Mouse (Mus musculus) embryonic fibroblast, embryonic 13.5 days (primary cell): ENCODE measurements around the gene Kmt2c.

Experiments
- CTCF ChIP-seq: IDR thresholded peaks from 2 replicates; pipeline ENCODE4 v1.5.1; 2011; ENCODE audit warnings: mild to moderate bottlenecking, control low read depth, low read length, moderate library complexity, borderline replicate concordance; ENCODE audit not compliant: insufficient read depth
- POLR2A ChIP-seq: IDR thresholded peaks from 2 replicates; pipeline ENCODE4 v1.6.1; 2011; ENCODE audit warnings: low read depth, mild to moderate bottlenecking, control low read depth, low read length, moderate library complexity

- no peak for TF ChIP-seq CTCF
- TF ChIP-seq POLR2A: no peak
These were observed 244.1 kb downstream of the Kmt2c start for GRCm38 (mm10) chr5:25254491-25254890.
